Mouse (Mus musculus) erythroblast, embryonic 14.5 days (primary cell): ENCODE measurements around the gene St3gal4.

ENCODE experiments used
- GATA1 ChIP-seq: IDR thresholded peaks from 2 replicates; pipeline ENCODE4 v1.6.1; 2012; ENCODE audit warnings: low read length, inconsistent platforms, mixed read lengths
- TAL1 ChIP-seq: IDR thresholded peaks from 3 replicates; pipeline ENCODE4 v1.6.1; 2012; ENCODE audit warnings: low read length, inconsistent platforms, mixed read lengths

DNA sequence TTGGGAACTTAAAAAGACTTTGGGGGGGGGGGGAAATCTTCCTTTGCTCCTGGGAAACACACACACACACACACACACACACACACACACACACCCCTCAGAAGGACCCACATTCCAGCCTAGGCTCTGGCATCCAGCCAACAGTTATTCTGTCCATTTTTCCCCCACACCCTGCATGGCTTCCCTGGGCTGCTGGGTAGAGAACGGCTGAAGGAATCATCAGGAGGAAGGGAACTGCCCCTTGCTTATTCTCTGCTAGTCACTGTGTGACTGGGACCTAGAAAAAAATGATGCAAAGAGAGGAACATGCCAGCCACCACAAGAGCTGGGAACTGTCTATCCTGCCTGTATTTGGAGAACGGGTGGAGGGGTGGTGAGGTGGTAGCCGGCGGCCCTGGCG, 101.0 kb downstream of the St3gal4 start:
- no peak for TF ChIP-seq GATA1
- TF ChIP-seq TAL1: no peak
